Mouse (Mus musculus) C2C12 (cell line): ENCODE data around the gene Asic2. TPM values are rescaled to one million over a fixed set of nuclear protein-coding genes. Genes with fewer than 3 reads are reported as not detected.

Source experiments
- H3K27me3 ChIP-seq: one replicate; pipeline ENCODE4 v1.6.1; 2011; ENCODE audit not compliant: control insufficient read depth, insufficient read depth, insufficient read length
- H3K36me3 ChIP-seq: one replicate; pipeline ENCODE4 v1.6.1; 2011; ENCODE audit not compliant: control insufficient read depth, insufficient read depth
- H3K4me3 ChIP-seq: one replicate; pipeline ENCODE4 v1.5.1; 2011; ENCODE audit warnings: mild to moderate bottlenecking, control low read depth; ENCODE audit not compliant: poor library complexity, insufficient read depth, severe bottlenecking
- H3K79me2 ChIP-seq: one replicate; pipeline ENCODE4 v1.6.1; 2011; ENCODE audit not compliant: control insufficient read depth, insufficient read depth
- H3K79me3 ChIP-seq: one replicate; pipeline ENCODE4 v1.6.1; 2011; ENCODE audit warnings: low read depth, control low read depth
- H3ac ChIP-seq: one replicate; pipeline ENCODE3; 2011; ENCODE audit warnings: low read depth; ENCODE audit not compliant: control insufficient read depth, insufficient read length
- CEBPB ChIP-seq: IDR thresholded peaks from one replicate; pipeline ENCODE4 v1.6.1; 2011; ENCODE audit warnings: low read depth, mild to moderate bottlenecking, control low read depth, moderate library complexity
- CTCF ChIP-seq: IDR thresholded peaks from one replicate; pipeline ENCODE4 v1.5.1; 2011; ENCODE audit not compliant: control insufficient read depth, insufficient read depth, insufficient read length
- FOSL1 ChIP-seq: IDR thresholded peaks from one replicate; pipeline ENCODE4 v1.8.0; 2011; ENCODE audit warnings: mild to moderate bottlenecking, low read length; ENCODE audit not compliant: poor library complexity, insufficient read depth, severe bottlenecking
- MAX ChIP-seq: IDR thresholded peaks from one replicate; pipeline ENCODE4 v1.6.1; 2011; ENCODE audit warnings: mild to moderate bottlenecking, control low read depth
- MYOD1 ChIP-seq: IDR thresholded peaks from one replicate; pipeline ENCODE4 v1.6.1; 2011; ENCODE audit warnings: low read depth; ENCODE audit not compliant: control insufficient read depth, insufficient read length
- MYOG ChIP-seq: IDR thresholded peaks from one replicate; pipeline ENCODE4 v1.6.1; 2011; ENCODE audit not compliant: control insufficient read depth, insufficient read length; ENCODE audit errors: extremely low read depth
- USF1 ChIP-seq: IDR thresholded peaks from one replicate; pipeline ENCODE4 v1.6.1; 2011; ENCODE audit warnings: low read depth, mild to moderate bottlenecking, control low read depth, moderate library complexity
- polyA plus RNA-seq: library from polyadenylated mRNA; unstranded; fragments of >200 nt; fragmentation: generic; extraction: Trizol; gene quantifications from one replicate; pipeline ENCODE4 v1.2.1, GENCODE M21; 2012; ENCODE audit warnings: missing spikeins

Asic2 gene
- polyA plus RNA-seq, 1 experiment, result not detected

DNA sequence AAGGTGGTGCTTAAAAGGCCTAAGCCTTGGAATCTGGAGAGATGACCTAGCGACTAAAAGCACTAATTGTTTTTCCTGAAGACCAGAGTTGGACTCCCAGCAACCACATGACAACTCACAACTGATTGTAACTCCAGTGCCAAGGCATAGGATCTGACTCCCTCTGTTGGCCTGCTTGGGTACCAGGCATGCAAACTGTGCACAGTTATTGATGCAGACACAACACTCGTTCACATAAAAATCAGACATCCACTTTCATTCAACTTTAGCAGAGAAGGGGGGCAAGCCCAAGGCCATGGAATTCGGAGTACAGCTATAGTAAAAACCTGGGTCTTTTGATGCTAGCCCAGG, 122.6 kb downstream of the Asic2 start:
- H3K27me3 ChIP-seq, result no peaks in the 10 kb centered on the region
- H3K36me3 ChIP-seq, result no peaks in the 10 kb centered on the region
- H3ac ChIP-seq, result no peak overlapping the region
- no peaks in the 10 kb centered on the region for H3K79me2 ChIP-seq
- H3K4me3 ChIP-seq, result no peak overlapping the region
- no peak for TF ChIP-seq USF1
- no peak for TF ChIP-seq CTCF
- no peak for TF ChIP-seq MYOG
- TF ChIP-seq FOSL1, result no peak
- H3K79me3 ChIP-seq, result no peaks in the 10 kb centered on the region

DNA sequence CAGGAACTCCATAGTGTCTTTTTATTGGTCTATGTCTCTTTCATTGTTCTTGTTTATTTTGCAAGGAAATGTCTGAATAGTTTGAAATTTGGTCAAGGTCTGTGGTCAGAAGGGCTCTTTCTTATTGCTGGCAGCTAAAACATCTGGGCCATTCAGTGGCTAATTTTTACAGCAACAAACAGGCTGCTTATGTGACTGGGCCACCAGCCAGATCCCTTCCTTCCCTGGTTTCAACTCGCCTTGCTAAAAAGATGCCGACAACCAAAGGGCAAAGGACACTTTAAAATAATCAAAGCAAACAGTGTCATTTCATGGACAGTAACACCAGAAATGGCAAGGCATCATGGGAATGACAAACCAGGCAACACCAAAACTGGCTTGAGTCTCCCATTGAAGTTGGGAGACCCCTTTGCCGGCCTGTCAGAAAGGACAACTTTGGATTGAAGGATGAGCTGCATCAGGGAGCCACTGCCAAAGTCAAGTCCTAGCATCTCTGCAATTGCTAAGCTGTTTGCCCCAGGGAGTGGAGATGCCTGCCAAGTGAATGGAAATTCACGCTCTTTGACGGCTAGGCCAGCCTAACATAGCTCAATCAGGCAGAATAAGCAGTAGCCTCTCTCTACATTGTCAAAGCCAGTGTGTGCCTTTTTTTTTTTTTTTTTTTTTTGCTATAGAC, 123.1 kb downstream of the Asic2 start:
- Histone ChIP-seq H3K27me3 (no peaks in the 10 kb centered on the region), H3K4me3 (no peak overlapping the region), H3K36me3 (no peaks in the 10 kb centered on the region)

DNA sequence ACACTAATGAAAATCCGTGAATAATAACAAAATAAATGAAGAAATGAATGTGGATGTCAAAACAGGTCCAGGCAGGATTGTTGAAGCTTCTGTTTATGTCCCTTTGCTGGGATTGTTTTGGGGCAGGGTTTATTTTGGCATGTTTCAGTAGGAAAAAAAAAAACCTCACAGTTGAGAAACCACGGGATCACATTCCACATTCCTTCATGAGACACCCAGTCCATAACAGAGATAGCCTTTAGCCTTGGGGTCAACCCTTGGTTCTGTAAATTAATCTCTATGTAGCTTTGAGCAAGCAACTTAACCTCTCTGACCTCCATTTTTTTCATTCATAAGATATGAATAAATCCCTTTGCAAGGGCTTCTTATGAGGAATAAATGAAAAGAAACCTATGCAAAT, 127.3 kb downstream of the Asic2 start:
- Histone ChIP-seq H3K27me3 (no peaks in the 10 kb centered on the region), H3K36me3 (no peaks in the 10 kb centered on the region), H3K79me3 (no peaks in the 10 kb centered on the region), H3K79me2 (no peaks in the 10 kb centered on the region), H3ac (no peak overlapping the region), H3K4me3 (no peak overlapping the region)
- no peak for TF ChIP-seq MYOD1
- TF ChIP-seq CTCF, result no peak
- no peak for TF ChIP-seq CEBPB
- no peak for TF ChIP-seq MYOG
- TF ChIP-seq MAX, result no peak
- no peak for TF ChIP-seq FOSL1
- TF ChIP-seq USF1, result no peak

More for the DNA sequence above, 123.1 kb downstream of the Asic2 start:
- TF ChIP-seq USF1 (no peak), MYOD1 (no peak), FOSL1 (no peak), CTCF (no peak), MYOG (no peak), MAX (no peak), CEBPB (no peak)
- H3K79me2 ChIP-seq, result no peaks in the 10 kb centered on the region
- H3K79me3 ChIP-seq, result no peaks in the 10 kb centered on the region
- no peak overlapping the region for H3ac ChIP-seq

DNA sequence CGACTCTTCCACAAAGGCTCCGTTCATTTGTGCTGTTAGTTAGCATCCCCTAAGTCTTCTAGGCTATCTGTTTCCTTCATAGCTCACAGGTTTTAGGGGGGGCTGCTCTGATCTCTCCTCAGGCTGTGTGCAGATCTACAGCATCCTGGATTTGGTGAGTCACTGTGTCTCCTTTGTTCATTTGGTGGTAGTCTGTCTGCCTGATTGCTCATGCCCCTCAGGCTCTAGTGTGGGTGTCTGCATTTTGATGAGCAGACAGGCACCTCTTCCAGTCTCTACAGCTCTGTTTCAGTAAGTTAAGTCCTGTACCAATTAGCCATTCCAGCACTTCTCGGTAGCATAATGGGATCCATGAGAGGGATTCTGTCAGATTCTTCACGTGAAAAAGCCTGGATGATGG, 129.8 kb downstream of the Asic2 start:
- no peak overlapping the region for H3K4me3 ChIP-seq
- H3K27me3 ChIP-seq, result no peaks in the 10 kb centered on the region
- TF ChIP-seq CEBPB, result no peak
- no peak for TF ChIP-seq MYOG
- no peak for TF ChIP-seq USF1
- TF ChIP-seq FOSL1, result no peak
- no peak for TF ChIP-seq CTCF
- no peak for TF ChIP-seq MAX
- no peak for TF ChIP-seq MYOD1
- no peaks in the 10 kb centered on the region for H3K79me2 ChIP-seq
- H3ac ChIP-seq, result no peak overlapping the region
- no peaks in the 10 kb centered on the region for H3K79me3 ChIP-seq
- no peaks in the 10 kb centered on the region for H3K36me3 ChIP-seq

DNA sequence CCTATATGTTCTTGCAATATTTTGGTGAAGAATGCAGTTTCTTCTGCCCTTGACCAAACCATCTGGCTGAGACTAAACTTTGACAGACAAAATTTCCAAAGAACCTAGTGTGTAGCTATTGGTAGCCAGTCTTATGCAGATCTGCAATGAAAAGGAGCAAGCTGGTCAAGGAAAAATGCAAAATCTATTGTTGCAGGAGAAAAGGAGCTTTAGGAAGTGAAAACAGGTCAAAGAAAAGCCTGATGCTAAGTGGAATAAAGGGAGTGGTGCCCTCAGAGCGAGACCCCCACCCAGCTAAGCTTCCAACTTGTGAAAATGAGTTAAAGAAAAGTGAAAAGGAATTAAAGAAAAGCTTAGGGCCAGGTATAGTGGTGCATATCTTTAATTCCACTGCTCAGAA, 135.9 kb downstream of the Asic2 start:
- Histone ChIP-seq H3K79me3 (no peaks in the 10 kb centered on the region), H3K36me3 (no peaks in the 10 kb centered on the region), H3ac (no peak overlapping the region), H3K79me2 (no peaks in the 10 kb centered on the region), H3K4me3 (no peak overlapping the region), H3K27me3 (no peaks in the 10 kb centered on the region)
- TF ChIP-seq CTCF, result no peak
- TF ChIP-seq USF1, result no peak
- no peak for TF ChIP-seq MYOD1
- no peak for TF ChIP-seq FOSL1
- TF ChIP-seq MAX, result no peak
- TF ChIP-seq MYOG, result no peak
- no peak for TF ChIP-seq CEBPB

GRCm38 (mm10) chr11:81816531-81816930, 151.7 kb downstream of the Asic2 start:
- no peak overlapping the region for H3K4me3 ChIP-seq
- no peaks in the 10 kb centered on the region for H3K79me3 ChIP-seq
- no peak for TF ChIP-seq MYOD1
- no peak for TF ChIP-seq FOSL1
- no peak for TF ChIP-seq CTCF
- no peak for TF ChIP-seq CEBPB
- TF ChIP-seq MYOG, result no peak
- no peak for TF ChIP-seq USF1
- TF ChIP-seq MAX, result no peak
- H3K36me3 ChIP-seq, result no peaks in the 10 kb centered on the region
- H3ac ChIP-seq, result no peak overlapping the region
- peaks cover 12% of the 10 kb centered on the region for H3K27me3 ChIP-seq
- no peaks in the 10 kb centered on the region for H3K79me2 ChIP-seq
